Mouse (Mus musculus): ENCODE measurements at regions not wholly inside any gene's neighbourhood (a gene's known extent, or its start where the extent isn't known, plus 50 kb on each side); places are given as distances from the start of the nearest gene placed in this dataset.

DNA sequence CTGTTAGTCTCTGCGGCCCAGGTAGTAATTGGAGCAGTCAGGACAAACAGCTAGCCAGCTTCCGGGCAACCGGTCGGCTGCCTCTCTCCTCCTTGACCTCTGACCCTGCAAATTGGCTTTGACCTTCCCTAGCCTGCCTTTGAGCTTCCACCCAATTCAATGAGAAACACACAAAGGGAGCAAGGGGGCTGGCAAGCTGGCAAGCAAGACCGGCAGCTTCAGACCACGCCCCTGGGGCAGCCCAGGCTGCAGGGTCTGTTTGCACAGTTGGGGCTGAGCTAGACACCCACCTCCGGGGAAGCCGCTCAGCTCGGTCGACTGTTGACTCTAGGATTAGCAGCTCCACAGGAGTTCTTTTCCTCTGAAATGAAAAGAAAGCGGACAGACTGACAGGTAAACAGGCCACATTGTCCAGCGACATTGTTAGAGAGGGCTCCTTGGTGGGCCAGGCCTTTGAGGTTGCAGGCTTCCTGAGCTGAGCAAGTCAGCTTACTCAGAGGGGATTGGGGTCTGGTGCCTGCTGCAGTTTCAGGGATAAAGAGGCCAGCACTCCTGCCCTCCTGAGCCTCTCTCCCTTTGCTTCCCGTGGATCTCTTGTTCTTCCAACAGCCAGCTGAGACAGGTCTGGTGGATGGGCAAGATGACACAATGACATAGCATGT lies 116.6 kb downstream of the Inhbb start:
- DNase-seq (ENCODE audit: low spot score): peak; percentile 84

- peak; percentile 14 for DNase-seq (ENCODE audit: low spot score)
These were observed 117.5 kb downstream of the Inhbb start for GRCm38 (mm10) chr1:119304470-119304980.

- DNase-seq (ENCODE audit: low spot score): no peak
These were observed 119.6 kb downstream of the Inhbb start for GRCm38 (mm10) chr1:119302349-119302995.

DNA sequence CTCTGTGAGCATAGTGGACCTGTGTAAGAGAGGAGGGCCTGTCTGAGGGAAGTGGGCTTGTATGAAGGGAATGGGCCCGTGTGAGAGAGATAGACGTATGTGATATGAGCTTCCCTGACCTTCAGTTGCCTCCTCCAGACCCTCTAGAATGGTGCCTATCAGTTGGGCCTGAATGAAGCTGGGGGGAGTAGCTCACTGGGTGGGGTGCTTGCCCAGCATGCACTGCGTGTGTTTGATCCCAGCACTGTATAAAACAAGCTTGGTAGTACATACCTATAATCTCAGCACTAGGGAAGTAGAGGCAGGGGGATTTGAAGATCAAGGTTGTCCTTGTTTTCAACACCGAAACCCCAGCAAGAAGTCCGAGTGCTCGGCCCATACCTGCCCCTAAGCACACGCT lies 120.1 kb downstream of the Inhbb start:
- DNase-seq (ENCODE audit: low spot score): no peak

DNA sequence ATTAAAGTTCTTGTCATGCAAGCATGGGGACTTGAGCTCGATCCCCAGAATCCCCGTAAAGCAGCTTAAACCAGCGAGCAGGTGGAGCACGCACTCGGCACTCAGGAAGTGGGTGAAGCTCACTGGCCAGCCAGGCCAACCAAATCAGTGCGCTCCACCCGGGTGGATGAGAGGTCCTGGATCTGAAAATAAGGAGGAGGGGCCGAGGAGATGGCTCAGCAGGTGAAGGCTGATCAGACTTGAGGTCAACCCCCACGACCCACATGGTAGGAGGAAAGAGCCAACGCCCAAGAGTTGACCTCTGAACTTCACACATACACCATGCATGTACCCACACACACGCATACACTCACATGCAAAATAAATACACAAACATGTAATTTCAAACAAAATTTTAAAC lies 120.8 kb downstream of the Inhbb start:
- no peak for DNase-seq (ENCODE audit: low spot score)

- peak; percentile 11 for DNase-seq (ENCODE audit: low spot score)
These were observed 122.0 kb downstream of the Inhbb start for GRCm38 (mm10) chr1:119299842-119300752.

DNA sequence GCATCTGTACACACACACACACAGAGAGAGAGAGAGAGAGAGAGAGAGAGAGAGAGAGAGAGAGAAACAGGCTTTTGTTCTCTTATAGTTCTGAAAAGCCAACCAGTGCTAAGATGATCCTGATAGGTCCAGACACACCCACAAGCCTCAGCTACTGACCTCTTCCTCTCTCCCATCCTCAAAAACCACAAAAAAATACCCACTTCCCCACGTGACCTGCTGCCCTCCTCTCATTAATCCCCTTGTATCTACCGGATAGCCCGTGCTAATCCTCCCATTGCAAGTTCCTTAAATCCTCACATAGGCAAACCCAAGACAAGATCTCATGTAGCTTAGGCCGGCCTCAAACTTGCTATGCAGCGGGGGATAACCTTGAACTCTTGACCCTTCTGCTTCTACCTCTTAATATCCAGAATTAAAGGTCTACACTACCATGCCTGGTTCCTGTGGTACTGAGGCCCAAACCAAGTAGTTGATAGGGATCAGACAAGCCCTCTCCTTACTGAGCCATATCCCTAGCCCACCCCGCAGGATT lies 123.3 kb downstream of the Inhbb start:
- no peak for DNase-seq (ENCODE audit: low spot score)

DNA sequence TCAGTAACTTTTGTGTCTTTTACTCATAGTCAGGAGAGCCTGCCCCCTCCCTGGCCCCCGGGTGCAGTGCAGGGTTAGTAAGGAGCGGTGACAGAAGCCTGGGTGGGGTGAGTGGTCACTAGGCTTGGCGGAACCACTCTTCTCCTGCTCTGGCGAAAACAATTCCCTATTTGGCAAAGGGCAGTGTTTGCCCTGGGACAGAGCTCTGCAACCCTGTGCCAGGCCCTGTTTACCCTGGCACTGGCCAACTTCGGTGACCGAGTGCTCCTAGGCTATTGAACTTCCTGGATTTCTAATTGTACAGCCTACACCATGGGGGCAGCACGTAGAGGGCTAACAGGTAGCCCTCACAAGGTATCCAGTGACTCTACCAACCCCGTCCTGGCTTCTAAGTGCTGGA lies 126.9 kb downstream of the Inhbb start:
- no peak for DNase-seq (ENCODE audit: low spot score)

DNA sequence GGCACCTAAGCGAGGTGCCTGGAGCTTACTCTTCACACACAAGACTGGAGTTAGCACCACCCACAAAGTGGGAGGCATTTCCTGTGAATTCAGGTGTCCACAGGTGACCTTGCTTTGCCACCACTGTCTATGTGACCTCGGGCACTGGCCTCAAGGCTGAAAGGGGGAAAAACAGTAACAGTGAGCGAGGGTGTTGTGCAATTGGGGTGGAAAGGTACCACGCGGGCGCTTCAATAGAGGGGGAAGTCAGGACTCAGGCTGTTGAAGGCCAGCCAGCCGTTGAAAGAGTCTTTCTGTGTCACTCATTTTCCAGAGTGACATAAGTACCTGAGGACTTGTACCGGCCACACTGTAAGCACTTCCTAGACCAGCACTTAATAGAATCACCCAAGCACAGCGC lies 128.2 kb downstream of the Inhbb start:
- DNase-seq (ENCODE audit: low spot score): no peak

- no peak for DNase-seq (ENCODE audit: low spot score)
These were observed 129.8 kb downstream of the Inhbb start for GRCm38 (mm10) chr1:119292216-119292615.

GRCm38 (mm10) chr1:119290165-119290916 lies 131.7 kb downstream of the Inhbb start:
- DNase-seq (ENCODE audit: low spot score): no peak

DNA sequence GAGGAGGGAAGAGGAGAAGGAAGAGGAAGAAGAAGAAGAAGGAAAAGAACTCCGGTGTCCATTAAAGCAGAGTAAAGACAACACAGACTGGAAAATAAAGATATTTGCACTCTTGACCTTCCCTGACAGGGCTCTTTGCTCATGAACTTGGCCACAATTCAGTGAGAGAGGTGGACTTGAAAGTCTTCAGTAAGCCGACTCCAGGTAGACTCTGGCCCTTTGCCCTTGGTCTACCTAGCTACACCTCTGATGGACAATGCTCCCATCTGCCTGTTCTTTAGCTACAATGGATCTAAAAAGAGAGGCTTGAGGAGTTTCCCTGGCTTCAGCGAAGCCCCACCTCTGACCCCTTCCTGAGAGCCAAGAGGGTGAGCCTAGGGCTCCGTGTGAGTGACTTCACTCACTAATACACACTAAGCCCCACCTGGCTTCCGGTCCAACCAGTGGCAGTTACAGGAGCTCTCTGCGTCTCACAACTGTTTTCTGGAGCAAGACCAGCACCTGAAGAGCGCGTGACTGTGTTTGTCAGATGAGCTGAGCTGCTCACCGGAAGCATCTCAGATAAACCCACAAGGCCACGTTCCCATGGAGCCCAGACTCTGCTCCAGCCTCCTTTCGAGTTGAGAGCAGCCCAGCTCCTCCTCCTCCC lies 132.4 kb downstream of the Inhbb start:
- no peak for DNase-seq (ENCODE audit: low spot score)

DNA sequence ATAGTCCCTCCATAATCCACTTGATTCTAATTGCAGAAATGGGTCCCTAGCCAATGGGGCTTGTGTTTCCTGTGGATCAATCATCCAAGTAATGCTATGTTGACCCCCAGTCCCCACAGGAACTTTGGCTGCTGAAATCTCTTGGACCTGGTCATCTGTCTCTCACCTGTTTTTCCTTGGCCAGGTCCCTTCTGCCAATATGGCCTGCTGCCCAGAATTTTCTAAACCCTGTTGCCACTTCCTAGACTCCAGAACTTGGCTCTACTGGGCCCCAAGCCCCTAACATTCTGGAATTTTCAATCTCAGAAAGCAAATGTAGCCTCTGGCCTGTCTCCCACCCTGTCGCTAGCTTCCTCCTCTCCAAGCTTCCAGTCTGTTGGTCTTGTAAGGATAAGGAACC lies 139.6 kb downstream of the Inhbb start:
- DNase-seq (ENCODE audit: low spot score): no peak

GRCm38 (mm10) chr1:119279261-119279660 lies 142.8 kb downstream of the Inhbb start:
- no peak for DNase-seq (ENCODE audit: low spot score)

DNA sequence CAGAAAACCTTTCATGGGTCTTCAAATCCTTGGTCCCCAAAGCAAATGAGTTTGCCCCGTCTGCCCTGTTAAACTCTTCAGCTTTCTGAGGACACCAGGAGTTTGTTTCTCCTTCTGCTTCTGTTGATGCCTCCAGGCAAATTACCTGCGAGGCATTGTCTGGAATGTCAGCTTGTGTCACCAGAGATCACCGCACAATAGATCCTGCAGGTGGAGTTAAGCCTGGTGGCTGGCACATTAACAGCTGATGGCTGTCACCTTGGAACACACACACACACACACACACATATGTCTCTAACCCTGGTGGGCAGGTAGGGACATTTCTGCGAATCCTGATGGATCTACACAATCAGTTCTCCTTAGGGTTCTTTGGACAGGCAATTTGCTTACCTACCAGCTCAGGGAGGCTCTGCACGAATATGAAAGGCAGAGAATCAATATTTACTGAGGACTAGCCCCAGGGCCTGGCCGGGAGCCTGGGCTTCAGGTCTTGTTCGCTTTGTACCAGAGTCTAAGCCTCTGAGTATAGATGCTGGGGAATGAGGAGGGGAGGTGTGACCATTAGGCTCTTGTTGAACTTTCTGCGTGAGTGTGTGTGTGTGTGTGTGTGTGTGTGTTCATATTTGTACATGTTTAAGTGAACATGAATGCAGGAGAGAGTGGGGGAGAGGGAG lies 143.4 kb downstream of the Inhbb start:
- no peak for DNase-seq (ENCODE audit: low spot score)

- no peak for DNase-seq (ENCODE audit: low spot score)
These were observed 144.1 kb downstream of the Inhbb start for GRCm38 (mm10) chr1:119277990-119278389.

DNA sequence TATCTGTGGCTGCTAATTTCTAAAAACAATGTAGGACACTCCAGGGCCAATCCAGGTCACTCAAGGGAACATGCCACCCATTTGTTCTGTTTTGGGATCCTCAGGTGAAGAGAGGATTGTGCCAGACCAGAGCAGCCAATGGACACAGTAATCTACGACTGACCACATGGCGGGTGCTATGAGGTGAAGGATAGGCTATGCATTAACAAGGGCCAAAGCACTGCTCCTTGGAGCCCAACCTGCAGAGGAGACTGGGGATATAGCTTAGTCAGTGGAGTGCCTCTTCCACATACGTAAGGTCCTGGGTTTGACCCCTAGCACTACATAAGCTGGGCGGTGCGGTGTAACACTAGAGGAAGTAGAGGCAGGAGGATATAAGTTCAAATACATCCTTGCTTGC lies 156.0 kb downstream of the Inhbb start:
- no peak for DNase-seq (ENCODE audit: low spot score)

DNA sequence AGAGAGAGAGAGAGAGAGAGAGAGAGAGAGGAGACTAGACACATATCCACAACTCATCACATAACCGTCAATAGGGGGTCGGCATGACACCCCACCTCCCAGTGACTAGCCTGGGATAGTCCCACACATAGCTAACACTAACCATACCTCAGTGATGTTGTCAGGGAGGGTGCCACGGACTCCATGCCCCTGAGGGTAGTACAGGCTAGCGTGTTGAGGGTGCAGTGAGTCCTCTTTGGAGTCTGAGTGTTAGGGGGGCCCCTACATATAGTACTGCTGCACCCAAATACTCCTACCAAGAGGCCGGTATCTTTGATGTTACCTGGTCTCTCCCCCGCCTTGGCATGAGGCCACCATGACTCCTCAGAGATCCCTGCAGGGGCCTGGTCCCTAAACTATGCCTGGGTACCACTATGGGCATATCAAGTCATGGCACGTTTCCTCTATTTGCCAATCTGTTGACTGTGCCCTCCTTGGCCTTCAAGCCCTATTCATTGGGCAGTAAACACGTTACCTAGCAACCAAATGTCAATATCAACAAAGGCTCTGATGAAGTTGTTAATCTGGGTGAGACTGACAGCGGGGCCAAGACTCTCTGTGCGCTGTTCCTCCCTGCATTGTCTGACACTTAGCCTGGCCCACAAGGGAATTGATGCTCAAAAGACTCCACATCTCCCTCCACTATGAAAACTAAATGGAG lies 156.7 kb downstream of the Inhbb start:
- DNase-seq (ENCODE audit: low spot score): no peak

GRCm38 (mm10) chr1:119259455-119259854 lies 162.6 kb downstream of the Inhbb start:
- no peak for DNase-seq (ENCODE audit: low spot score)

DNA sequence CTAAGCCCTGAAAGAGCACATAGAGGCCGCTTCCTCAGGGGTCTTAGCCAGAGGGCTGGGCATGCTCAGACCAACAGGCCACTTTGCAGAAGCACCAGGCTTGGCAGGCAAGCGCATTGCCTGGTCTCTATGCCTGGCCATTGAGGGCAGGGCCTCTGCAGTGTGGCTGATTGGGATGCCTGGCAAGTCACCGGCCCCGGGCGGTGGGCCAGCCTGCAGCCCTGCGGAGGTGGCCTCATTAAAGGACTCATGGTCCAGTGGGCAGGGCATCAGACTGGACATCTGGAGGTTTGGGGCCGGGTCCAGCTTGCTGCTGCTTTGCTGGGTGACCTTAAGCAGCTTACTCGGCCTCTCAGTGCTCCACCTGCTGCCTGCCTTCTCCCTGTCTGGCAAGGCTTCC lies 165.3 kb downstream of the Inhbb start:
- DNase-seq (ENCODE audit: low spot score): no peak
